Mouse (Mus musculus) lung, postnatal 36 days (tissue): ENCODE data around the gene Ralgps2.

Source experiments
- DNase-seq: peaks from one replicate; pipeline ENCODE4 v3.0.0; 2022; ENCODE audit warnings: mixed read lengths

The Ralgps2 gene

DNA sequence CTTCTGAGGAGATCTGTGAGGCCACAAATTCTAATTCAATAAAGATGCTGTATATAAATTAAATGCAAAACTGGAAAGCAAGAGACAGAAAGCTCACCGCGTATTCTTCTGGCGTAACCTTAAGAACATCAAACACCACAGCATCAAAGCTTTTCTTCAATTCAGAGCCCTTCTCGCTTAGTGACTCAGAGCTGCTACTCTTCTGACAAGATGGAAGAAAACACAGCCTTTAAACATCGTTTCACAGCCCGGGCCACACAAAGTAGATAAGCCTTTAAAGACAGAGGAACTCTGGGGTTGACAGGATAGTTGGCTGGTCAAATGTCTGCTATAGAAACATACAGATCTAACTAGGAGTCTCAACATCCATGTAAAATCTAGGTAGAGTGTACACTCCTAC, 37.7 kb downstream of the Ralgps2 start:
- no peak for DNase-seq

DNA sequence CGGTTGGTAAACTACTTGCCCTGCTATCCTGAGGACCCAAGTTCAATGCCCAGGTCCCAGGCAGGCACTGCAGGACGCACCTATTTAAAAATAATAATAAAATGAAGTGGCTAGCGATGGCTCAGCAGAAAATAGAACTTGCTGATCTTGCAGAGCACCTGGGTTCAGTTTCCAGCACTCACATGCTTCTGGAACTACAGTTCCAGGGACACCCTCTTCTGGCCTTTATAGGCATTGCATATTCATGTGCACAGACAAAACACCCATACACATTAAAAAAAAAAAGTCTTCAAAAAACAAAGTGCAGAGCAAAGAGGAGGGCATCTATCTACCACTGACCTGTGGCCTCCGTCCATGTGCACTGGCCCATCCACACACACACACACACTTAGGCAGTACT, 47.9 kb downstream of the Ralgps2 start:
- no peak for DNase-seq

DNA sequence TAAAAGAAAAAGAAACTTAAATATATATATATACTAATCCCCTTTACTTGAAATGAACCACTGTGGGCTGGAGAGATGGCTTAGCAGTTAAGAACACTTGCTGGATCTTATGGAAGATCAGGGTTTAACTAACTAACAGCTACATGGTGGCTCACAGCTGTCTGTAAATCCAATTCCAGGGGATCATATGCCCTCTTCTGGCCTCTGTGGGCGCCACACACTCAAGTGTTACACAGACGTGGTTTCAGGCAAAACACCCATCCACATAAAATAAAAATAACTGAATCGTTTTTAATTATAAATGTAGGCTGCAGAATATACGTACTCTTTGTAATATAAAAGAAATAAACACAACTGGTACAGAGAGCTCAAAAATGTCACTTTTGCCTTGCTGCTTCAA, 50.6 kb downstream of the Ralgps2 start:
- no peak for DNase-seq

DNA sequence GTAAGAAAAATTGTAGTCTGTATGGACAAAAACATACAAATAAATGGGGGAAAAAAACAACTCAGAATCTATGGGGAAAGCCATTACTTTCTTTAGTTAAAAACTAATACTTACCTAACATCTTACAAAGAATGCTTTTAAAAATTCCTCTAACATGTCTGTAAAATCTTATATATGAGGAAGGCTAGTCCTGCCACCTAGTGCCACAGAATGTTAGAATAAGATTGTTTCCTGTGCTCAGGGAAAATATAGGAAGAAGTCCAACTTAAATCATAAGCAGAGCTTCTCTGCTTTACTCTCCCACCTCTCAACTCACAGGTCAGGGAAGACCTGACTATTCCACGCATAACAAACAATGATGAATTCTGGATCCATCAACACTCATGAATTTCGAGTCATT, 53.5 kb downstream of the Ralgps2 start:
- DNase-seq: no peak

- no peak for DNase-seq
These were observed 54.6 kb downstream of the Ralgps2 start for GRCm38 (mm10) chr1:156884782-156885181.

- no peak for DNase-seq
These were observed 68.8 kb downstream of the Ralgps2 start for GRCm38 (mm10) chr1:156870616-156871015.

- no peak for DNase-seq
These were observed 69.4 kb downstream of the Ralgps2 start for GRCm38 (mm10) chr1:156870028-156870427.

- no peak for DNase-seq
These were observed 75.2 kb downstream of the Ralgps2 start for GRCm38 (mm10) chr1:156864240-156864639.

DNA sequence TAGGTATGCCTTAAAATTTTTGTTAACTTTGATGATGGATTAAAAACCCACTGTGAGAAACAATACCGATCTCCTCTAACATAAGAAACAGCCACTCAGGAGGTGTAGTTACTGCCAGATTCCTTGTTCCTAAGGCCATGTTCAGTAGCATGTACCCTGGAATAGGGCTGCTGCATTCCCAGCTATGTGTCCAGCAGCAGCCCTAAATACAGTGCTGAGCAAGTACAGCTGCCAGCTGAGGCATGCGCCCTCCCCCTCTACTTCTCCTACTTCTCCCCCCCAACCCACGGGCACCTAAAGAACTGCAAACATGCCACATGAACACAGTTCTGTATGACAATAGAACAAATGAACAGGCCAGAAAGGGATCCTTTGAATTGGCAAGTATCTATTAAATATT, 75.7 kb downstream of the Ralgps2 start:
- no peak for DNase-seq

- DNase-seq: peak; percentile 46
These were observed 77.9 kb downstream of the Ralgps2 start for GRCm38 (mm10) chr1:156861475-156862043.

DNA sequence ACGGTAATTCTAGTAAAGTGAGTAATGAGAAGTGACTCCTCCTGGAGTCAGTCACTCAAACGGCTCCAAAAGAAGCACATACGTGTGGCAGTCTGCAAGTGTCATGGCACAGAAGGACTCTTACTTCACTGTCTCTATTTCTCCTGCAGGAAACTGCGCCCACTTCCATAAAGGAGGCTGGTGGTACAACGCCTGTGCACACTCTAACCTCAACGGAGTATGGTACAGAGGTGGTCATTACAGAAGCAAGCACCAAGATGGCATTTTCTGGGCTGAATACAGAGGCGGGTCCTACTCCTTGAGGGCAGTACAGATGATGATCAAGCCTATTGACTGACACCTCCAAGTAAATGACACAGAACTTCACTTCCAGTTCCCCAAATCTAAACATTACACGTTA, 79.2 kb downstream of the Ralgps2 start:
- DNase-seq: no peak

- no peak for DNase-seq
These were observed 79.6 kb downstream of the Ralgps2 start for GRCm38 (mm10) chr1:156859711-156860250.

- DNase-seq: no peak
These were observed 80.3 kb downstream of the Ralgps2 start for GRCm38 (mm10) chr1:156859156-156859555.

- no peak for DNase-seq
These were observed 82.8 kb downstream of the Ralgps2 start for GRCm38 (mm10) chr1:156856666-156857065.

DNA sequence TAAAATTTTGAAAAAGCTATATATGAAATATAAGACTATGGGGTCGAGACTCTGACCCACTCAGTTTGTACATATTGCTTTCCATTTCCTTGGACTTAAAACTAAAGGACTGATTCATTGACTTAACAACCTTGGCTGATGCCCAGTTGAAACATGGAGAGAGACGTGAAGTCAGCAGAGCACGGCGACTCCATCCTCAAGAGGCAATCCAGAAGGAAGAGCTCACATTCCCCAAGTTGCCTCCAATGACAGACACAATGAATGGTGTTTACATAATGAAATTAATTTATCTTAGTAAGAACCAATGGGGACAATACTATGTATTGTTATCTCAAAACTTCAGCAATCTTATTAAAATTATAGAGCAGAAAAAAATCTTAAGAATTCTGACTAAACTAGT, 84.9 kb downstream of the Ralgps2 start:
- no peak for DNase-seq

DNA sequence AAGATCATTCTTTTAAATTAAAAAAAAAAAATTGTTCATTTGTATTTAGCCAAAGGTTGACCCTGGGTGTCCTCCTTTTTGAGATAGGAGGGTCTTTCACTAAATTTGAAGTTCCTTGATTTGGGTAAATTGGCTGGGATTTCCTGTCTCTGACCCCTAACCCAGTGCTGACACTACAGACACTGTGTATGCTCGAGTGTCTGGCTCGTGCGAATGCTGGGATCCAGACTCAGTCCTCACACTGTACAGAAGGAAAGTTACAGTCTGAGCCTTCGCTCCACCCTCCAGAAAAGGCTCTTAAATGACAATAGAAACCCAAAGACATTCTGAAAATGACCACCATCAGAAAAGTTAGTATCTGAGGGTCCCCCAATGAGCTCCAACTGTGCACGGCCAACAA, 86.6 kb downstream of the Ralgps2 start:
- no peak for DNase-seq

- no peak for DNase-seq
These were observed 87.0 kb downstream of the Ralgps2 start for GRCm38 (mm10) chr1:156852409-156852808.

DNA sequence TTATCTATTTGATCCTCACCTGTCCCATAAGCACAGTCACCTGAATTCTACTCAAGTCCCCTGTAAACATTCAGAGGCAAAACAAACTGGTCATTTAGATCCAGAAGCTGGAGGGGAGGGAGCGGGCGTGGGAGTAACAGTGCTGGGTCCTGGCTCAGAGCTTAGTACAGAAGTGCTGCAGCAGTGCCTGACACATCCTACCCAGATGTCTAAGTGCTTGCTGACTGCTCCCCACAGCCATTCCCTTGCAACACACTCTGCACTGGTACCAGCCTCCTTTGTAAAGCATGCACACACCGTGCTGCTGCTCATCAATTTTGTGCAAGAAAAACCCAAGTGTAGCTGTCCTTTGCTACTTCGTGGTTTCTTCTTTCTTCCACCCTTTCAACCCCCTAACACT, 92.3 kb downstream of the Ralgps2 start:
- no peak for DNase-seq

DNA sequence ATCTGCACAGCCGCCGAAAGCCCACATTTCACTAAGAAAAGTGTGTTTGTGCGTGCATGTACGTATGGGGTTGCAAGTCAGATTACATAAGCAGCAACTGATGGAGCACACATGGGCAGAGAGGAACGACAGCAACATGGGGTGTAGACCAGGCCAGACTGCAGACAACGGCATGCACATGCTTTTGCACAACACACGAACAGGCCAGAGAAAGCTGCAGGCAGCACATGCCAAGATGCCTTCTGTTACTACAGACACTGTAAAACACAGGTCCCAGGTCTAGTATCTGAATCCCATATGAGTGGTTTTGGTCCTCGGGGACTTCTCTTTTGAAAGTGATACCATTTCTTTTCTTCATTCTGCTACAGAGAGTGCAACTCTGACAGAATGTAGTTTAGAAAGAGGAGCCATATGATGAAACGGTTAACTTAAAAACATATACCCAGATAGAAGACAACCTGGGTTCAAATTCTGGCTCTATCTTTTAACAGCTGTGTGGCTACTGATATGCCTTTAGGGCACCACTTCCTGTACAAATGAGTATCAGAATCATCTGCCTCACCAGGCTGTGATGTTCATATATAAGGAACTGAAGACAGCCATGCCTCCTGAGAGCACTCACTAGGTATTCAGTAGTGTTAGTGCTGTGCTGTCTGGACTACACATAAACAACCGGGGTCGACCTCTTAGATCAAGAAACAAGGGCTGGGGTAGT, 97.6 kb downstream of the Ralgps2 start:
- DNase-seq: no peak

DNA sequence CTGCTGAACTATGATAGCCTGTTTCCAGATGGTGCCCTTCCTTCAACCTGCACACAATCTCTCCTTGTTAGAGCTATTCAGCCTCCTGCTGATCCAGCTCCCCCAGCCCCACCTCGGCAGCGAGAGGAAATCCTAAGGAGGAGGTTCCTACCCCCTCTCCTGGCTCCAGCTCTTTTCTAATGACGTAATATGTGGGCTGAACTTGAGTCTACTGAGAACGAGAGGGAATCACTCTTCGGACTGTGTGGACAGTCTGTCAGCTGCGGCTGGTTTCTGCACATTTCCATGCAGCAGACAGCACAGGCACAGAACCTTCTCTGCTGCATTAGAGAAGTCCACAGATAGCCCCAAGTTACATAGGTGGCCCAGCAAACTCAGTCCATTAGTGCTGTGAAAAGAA, 100.7 kb downstream of the Ralgps2 start:
- DNase-seq: peak; percentile 50

DNA sequence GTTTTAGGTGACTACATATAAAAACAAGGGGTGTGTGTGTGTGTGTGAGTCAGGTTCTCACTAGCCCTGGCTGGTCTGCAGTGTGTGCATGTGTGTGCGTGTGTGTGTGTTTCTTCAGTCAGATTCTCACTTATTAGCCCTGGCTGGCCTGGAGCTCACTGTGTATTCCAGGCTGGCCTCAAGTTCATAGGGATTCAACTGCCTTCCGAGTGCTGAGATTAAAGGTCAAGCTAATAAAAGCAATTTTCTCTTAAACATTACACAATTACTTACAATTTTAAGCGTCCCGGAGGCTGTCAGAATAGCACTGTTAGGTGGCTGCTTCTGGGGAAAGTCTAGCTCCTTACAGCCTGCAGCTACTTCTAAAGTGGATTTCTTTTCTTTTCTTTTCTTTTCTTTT, 101.2 kb downstream of the Ralgps2 start, which contains the start of gene Angptl1:
TSS of gene Angptl1 (plus strand) at position 386 of the 400 bp plus-strand sequence.
- no peak for DNase-seq

DNA sequence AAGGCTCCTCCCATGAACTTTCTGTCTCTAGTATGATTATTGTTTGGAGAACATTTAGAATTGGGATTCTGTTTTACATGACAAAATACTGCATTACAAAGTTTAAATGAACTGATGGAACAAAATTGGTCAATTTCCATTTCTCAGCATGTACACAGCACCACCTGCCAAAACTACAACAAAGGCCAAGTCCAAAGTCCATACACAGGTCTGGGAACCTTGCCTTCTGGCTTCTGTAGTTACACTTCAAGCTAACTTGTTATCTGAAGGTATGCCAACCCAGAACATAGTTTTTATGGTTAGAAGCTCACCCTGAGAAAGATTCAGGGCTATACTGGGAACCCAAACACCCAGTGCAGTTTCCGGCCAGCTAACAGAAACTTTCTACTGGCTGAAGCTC, 120.2 kb downstream of the Ralgps2 start:
- DNase-seq: no peak

DNA sequence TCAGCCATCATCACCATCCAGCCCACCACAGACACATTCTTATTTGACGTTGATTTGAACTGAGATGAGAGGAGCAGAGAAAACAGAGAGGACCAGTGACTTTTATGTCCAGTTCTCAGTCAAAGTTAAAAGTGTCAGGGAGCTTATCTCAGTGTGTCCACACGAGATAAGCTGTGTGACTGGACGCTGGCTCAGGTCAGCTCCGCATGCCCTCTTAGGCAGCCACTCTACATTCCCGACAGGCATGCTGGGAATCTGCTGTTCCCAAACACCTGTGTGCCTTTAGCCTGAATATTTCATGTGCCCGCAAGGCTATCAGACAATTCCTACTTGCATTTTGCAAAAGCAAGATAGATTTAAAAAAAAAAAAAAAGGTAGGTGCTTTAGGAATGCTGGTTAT, 125.9 kb downstream of the Ralgps2 start:
- DNase-seq: peak; percentile 50

- peak; percentile 28 for DNase-seq
These were observed 126.7 kb downstream of the Ralgps2 start for GRCm38 (mm10) chr1:156812716-156813115.

DNA sequence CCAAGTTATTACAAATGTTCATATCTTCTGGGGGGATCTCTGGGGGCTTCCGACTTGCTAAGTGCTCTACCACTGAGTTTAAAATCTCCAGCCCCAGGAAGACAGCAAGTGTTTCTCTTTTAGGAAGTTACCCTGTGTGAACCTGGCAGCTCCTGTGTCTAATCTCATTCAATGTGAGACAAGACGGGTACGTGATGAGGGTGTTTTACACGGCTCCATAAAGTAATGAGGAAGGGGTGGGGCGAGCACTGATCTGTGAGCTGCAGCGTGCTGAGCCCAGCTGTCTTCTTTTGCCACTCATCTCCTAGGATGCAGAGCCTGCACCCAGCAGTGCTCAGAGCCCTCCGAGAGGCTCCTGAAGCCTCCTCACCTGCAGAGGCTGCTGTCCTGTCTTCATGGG, 127.5 kb downstream of the Ralgps2 start:
- DNase-seq: no peak
